Mouse (Mus musculus) intestine, postnatal 0 days (tissue): ENCODE results near the gene Eme2. TPM values are rescaled to one million over a fixed set of nuclear protein-coding genes. Genes with fewer than 3 reads are reported as not detected.

ENCODE experiments used
- ATAC-seq: fragments of 200-750 bp; cut with Nextera tagmentation; 2 replicates; pipeline ENCODE4 v1.8.0; 2017; ENCODE audit warnings: mild to moderate bottlenecking, moderate TSS enrichment, moderate library complexity
- H3K27ac ChIP-seq: fragments of 300-500 bp; sonication (generic); 2 replicates; pipeline ENCODE4 v1.5.1; 2014; ENCODE audit warnings: mild to moderate bottlenecking, low read depth, low read length, moderate library complexity
- H3K27me3 ChIP-seq: fragments of 300-500 bp; sonication (generic); replicated peaks from 2 replicates; pipeline ENCODE4 v1.6.1; 2014; ENCODE audit warnings: low read length, mixed read lengths; ENCODE audit not compliant: control insufficient read depth, insufficient read depth
- H3K36me3 ChIP-seq: fragments of 300-500 bp; sonication (generic); 2 replicates; pipeline ENCODE4 v1.6.1; 2014; ENCODE audit warnings: mild to moderate bottlenecking, moderate library complexity; ENCODE audit not compliant: control insufficient read depth, insufficient read depth
- H3K4me1 ChIP-seq: fragments of 300-500 bp; sonication (generic); replicated peaks from 2 replicates; pipeline ENCODE4 v1.6.1; 2014; ENCODE audit warnings: antibody characterized with exemption, low read length, mixed read lengths; ENCODE audit not compliant: control insufficient read depth, insufficient read depth
- H3K4me2 ChIP-seq: fragments of 300-500 bp; sonication (generic); replicated peaks from 2 replicates; pipeline ENCODE4 v1.6.1; 2014; ENCODE audit warnings: low read depth, mild to moderate bottlenecking, moderate library complexity
- H3K4me3 ChIP-seq: fragments of 300-500 bp; sonication (generic); 2 replicates; pipeline ENCODE4 v1.5.1; 2014; ENCODE audit warnings: low read depth, low read length
- H3K9ac ChIP-seq: fragments of 300-500 bp; sonication (generic); 2 replicates; pipeline ENCODE4 v1.6.1; 2014; ENCODE audit warnings: mild to moderate bottlenecking, low read depth, low read length
- H3K9me3 ChIP-seq: fragments of 300-500 bp; sonication (generic); 2 replicates; pipeline ENCODE4 v1.6.1; 2016; ENCODE audit warnings: mixed run types; ENCODE audit not compliant: control insufficient read depth
- CTCF ChIP-seq: sonication (generic); IDR thresholded peaks from 2 replicates; pipeline ENCODE4 v1.5.1; 2016; ENCODE audit warnings: low read depth, mild to moderate bottlenecking, control low read depth, antibody characterized with exemption, moderate library complexity
- WGBS: fragments of 180-500 bp; shearing (Covaris S2); extraction: QIAGEN DNeasy Blood & Tissue Kit; methylation state at CpG from one replicate; pipeline ENCODE4 v1.1.7; 2014; 5-methylcytosine and 5-hydroxymethylcytosine counted together
- polyA plus RNA-seq: library from polyadenylated mRNA; unstranded; fragments of >200 nt; fragmentation: Nextera tagmentation; extraction: Ambion mirVana; gene quantifications from 2 replicates; pipeline ENCODE4 v1.2.1, GENCODE M21; 2015

The Eme2 gene
- polyA plus RNA-seq, 1 experiment from 2014 or later, result 16.7 TPM

- WGBS, result 70% methylated on average over 1 of the region's 1 CpGs
- Histone ChIP-seq H3K9ac (no peak overlapping the region), H3K4me2 (no peak overlapping the region), H3K36me3 (no peaks in the 10 kb centered on the region), H3K4me1 (0 out of 2 replicates have a peak, but pooled peaks cover 5% of the 10 kb centered on the region), H3K9me3 (no peaks in the 10 kb centered on the region), H3K4me3 (no peak overlapping the region), H3K27ac (no peak overlapping the region), H3K27me3 (no peaks in the 10 kb centered on the region)
- no peak for TF ChIP-seq CTCF
- ATAC-seq, result no peak
These were observed 20.5 kb downstream of the Eme2 start for GRCm38 (mm10) chr17:24874405-24874745.

- 59% methylated on average over 4 of the region's 4 CpGs for WGBS
- ATAC-seq, result no peak
- no peak overlapping the region for H3K27ac ChIP-seq
- no peaks in the 10 kb centered on the region for H3K27me3 ChIP-seq
- H3K9me3 ChIP-seq, result no peaks in the 10 kb centered on the region
- H3K4me2 ChIP-seq, result no peak overlapping the region
- H3K4me3 ChIP-seq, result no peak overlapping the region
- no peak for TF ChIP-seq CTCF
- 0 out of 2 replicates have a peak, but pooled peaks cover 5% of the 10 kb centered on the region for H3K4me1 ChIP-seq
- H3K9ac ChIP-seq, result no peak overlapping the region
- H3K36me3 ChIP-seq, result no peaks in the 10 kb centered on the region
These were observed 21.0 kb downstream of the Eme2 start for GRCm38 (mm10) chr17:24873695-24874404.

GRCm38 (mm10) chr17:24867914-24868313 lies 27.0 kb downstream of the Eme2 start:
- WGBS, result 93% methylated on average over 10 of the region's 10 CpGs
- no peak overlapping the region for H3K27ac ChIP-seq
- H3K4me2 ChIP-seq, result no peak overlapping the region
- H3K9me3 ChIP-seq, result no peaks in the 10 kb centered on the region
- H3K27me3 ChIP-seq, result no peaks in the 10 kb centered on the region
- H3K36me3 ChIP-seq, result peaks cover 37% of the 10 kb centered on the region
- no peak overlapping the region for H3K4me3 ChIP-seq
- no peak for ATAC-seq
- TF ChIP-seq CTCF, result no peak
- H3K4me1 ChIP-seq, result no peaks in the 10 kb centered on the region
- H3K9ac ChIP-seq, result no peak overlapping the region

- Histone ChIP-seq H3K9ac (no peak within 1 kb of the TSS), H3K4me3 (no peak within 1 kb of the TSS), H3K36me3 (peaks cover 58% of the 10 kb centered on the region), H3K4me2 (no peak within 1 kb of the TSS), H3K27ac (no peak within 1 kb of the TSS), H3K4me1 (no peaks in the 10 kb centered on the region), H3K9me3 (no peaks in the 10 kb centered on the region), H3K27me3 (no peaks in the 10 kb centered on the region)
- WGBS, result 89% methylated on average over 8 of the region's 8 CpGs
- no peak for ATAC-seq
- TF ChIP-seq CTCF, result no peak
These were observed 29.1 kb downstream of the Eme2 start, which contains the start of gene Igfals for GRCm38 (mm10) chr17:24865776-24866175. Igfals (plus strand) TSS chr17:24865997.

- no peak overlapping the region for H3K4me3 ChIP-seq
- H3K27ac ChIP-seq, result no peak overlapping the region
- no peak for TF ChIP-seq CTCF
- H3K9me3 ChIP-seq, result no peaks in the 10 kb centered on the region
- H3K4me1 ChIP-seq, result no peaks in the 10 kb centered on the region
- no peak overlapping the region for H3K4me2 ChIP-seq
- H3K36me3 ChIP-seq, result peaks cover 90% of the 10 kb centered on the region
- WGBS, result 96% methylated on average over 3 of the region's 3 CpGs
- no peak for ATAC-seq
- no peak overlapping the region for H3K9ac ChIP-seq
- H3K27me3 ChIP-seq, result no peaks in the 10 kb centered on the region
These were observed 33.1 kb downstream of the Eme2 start for GRCm38 (mm10) chr17:24861785-24862184.

GRCm38 (mm10) chr17:24860076-24860475 lies 34.8 kb downstream of the Eme2 start:
- no peak overlapping the region for H3K4me2 ChIP-seq
- no peaks in the 10 kb centered on the region for H3K9me3 ChIP-seq
- no peak overlapping the region for H3K27ac ChIP-seq
- WGBS, result 90% methylated on average over 8 of the region's 8 CpGs
- H3K4me1 ChIP-seq, result no peaks in the 10 kb centered on the region
- no peaks in the 10 kb centered on the region for H3K27me3 ChIP-seq
- TF ChIP-seq CTCF, result no peak
- H3K9ac ChIP-seq, result no peak overlapping the region
- ATAC-seq, result no peak
- no peak overlapping the region for H3K4me3 ChIP-seq
- H3K36me3 ChIP-seq, result peaks cover 91% of the 10 kb centered on the region
